Mouse (Mus musculus) cortical plate, adult 2 months (tissue): ENCODE measurements around the gene Rcn2. TPM values are rescaled to one million over a fixed set of nuclear protein-coding genes. Genes with fewer than 3 reads are reported as not detected.
"Not testable (repeated sequence)": the region's sequence is repeated elsewhere in the genome, so short reads cannot be mapped to it uniquely, and the experiment has no call there.

Source experiments
- H3K27ac ChIP-seq: fragments of 200-500 bp; 2 replicates; pipeline ENCODE4 v1.5.1; 2012; ENCODE audit warnings: low read length, control low read depth, inconsistent platforms; ENCODE audit not compliant: insufficient read depth
- H3K4me1 ChIP-seq: fragments of 200-500 bp; 2 replicates; pipeline ENCODE4 v1.6.1; 2011; ENCODE audit warnings: low read length; ENCODE audit not compliant: control insufficient read depth, insufficient read depth
- H3K4me3 ChIP-seq: fragments of 200-500 bp; 2 replicates; pipeline ENCODE4 v1.5.1; 2011; ENCODE audit warnings: mild to moderate bottlenecking, low read length, control low read depth; ENCODE audit not compliant: insufficient read depth
- CTCF ChIP-seq: fragments of 200-500 bp; IDR thresholded peaks from 2 replicates; pipeline ENCODE4 v1.5.1; 2011; ENCODE audit warnings: mild to moderate bottlenecking, control low read depth, low read length; ENCODE audit not compliant: insufficient read depth; ENCODE audit errors: extremely low read depth
- POLR2A ChIP-seq: fragments of 200-500 bp; IDR thresholded peaks from 2 replicates; pipeline ENCODE4 v1.6.1; 2011; ENCODE audit warnings: mild to moderate bottlenecking, low read length, control low read depth; ENCODE audit not compliant: insufficient read depth; ENCODE audit errors: extremely low read depth
- polyA plus RNA-seq: library from polyadenylated mRNA; depleted of rRNA; stranded (reverse); fragments of >200 nt; gene quantifications from 2 replicates; pipeline ENCODE4 v1.2.3, GENCODE M21; 2012; rRNA removed

The Rcn2 gene
- 151 and 154 TPM in 2 replicates for polyA plus RNA-seq

- TF ChIP-seq POLR2A: peak; percentile 83
- no peak for TF ChIP-seq CTCF
- peak within 1 kb of the TSS; percentile 88 for H3K4me3 ChIP-seq
- peaks cover 4% of the 10 kb centered on the region for H3K4me1 ChIP-seq
- peak within 1 kb of the TSS; percentile 91 for H3K27ac ChIP-seq
Observed at GRCm38 (mm10) chr9:56041372-56042180, at the start of gene Rcn2. Rcn2 (plus strand) TSS chr9:56041845.

GRCm38 (mm10) chr9:56004679-56005078 lies 37.0 kb upstream of the Rcn2 start:
- not testable (repeated sequence) for H3K4me3 ChIP-seq, H3K4me1 ChIP-seq, H3K27ac ChIP-seq

- no peak within 1 kb of the TSS for H3K4me3 ChIP-seq
- TF ChIP-seq CTCF (no peak), POLR2A (no peak)
- H3K27ac ChIP-seq: no peak within 1 kb of the TSS
- H3K4me1 ChIP-seq: no peaks in the 10 kb centered on the region
Observed at GRCm38 (mm10) chr9:56010450-56010849, 31.2 kb upstream of the Rcn2 start, which contains the start of gene 4930563M21Rik. 4930563M21Rik (minus strand) TSS chr9:56010550.

DNA sequence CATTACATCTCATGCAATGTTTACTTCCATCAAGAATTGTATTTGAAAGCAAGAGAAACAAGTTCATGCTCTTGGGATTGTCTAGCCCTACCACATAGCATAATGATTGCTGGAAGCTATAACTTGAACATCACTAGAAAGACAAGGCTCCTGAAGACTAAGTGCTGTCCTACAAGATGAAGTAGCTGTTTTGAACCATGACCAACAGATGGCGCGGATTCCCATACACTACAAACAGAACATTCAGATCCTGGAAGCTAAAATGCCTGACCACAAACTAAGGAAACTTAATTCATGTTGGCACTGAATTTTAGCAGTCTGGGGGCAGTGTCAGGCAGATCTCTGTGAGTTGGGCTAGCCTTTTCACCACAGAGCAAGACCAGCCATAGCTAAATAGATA lies 16.9 kb upstream of the Rcn2 start:
- H3K4me3 ChIP-seq: no peak overlapping the region
- H3K27ac ChIP-seq: no peak overlapping the region
- H3K4me1 ChIP-seq: no peaks in the 10 kb centered on the region
- no peak for TF ChIP-seq POLR2A
- TF ChIP-seq CTCF: no peak

DNA sequence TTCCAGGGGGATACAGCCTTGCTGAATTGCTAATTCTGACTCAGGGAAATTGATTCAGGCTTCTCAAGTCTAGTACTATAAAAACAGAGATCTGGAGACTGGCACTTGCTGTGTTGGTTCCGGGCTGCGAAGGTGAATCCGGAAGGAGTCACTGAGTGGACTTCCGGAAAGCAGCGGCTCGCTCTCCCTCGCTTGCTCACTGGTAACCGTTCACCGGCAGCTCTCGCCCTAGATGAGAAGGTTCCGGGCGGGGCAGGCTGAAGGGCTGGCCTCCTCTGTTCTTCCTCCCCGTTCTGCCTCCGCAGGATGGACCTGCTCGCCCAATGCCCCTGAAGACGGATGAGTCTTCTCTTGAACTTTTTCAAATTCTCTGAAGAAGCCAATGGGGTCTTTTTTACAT lies 14.4 kb upstream of the Rcn2 start:
- TF ChIP-seq CTCF (no peak), POLR2A (no peak)
- no peaks in the 10 kb centered on the region for H3K4me1 ChIP-seq
- no peak overlapping the region for H3K4me3 ChIP-seq
- H3K27ac ChIP-seq: no peak overlapping the region

- Histone ChIP-seq H3K4me3 (no peak overlapping the region), H3K4me1 (no peaks in the 10 kb centered on the region), H3K27ac (no peak overlapping the region)
- TF ChIP-seq CTCF (no peak), POLR2A (no peak)
Observed at GRCm38 (mm10) chr9:56032219-56032618, 9.4 kb upstream of the Rcn2 start.

- Histone ChIP-seq H3K4me3 (peak overlapping the region; percentile 88), H3K4me1 (peaks cover 4% of the 10 kb centered on the region), H3K27ac (peak overlapping the region; percentile 91)
- TF ChIP-seq POLR2A: no peak
Observed at GRCm38 (mm10) chr9:56042181-56042621, 556 bp downstream of the Rcn2 start.

DNA sequence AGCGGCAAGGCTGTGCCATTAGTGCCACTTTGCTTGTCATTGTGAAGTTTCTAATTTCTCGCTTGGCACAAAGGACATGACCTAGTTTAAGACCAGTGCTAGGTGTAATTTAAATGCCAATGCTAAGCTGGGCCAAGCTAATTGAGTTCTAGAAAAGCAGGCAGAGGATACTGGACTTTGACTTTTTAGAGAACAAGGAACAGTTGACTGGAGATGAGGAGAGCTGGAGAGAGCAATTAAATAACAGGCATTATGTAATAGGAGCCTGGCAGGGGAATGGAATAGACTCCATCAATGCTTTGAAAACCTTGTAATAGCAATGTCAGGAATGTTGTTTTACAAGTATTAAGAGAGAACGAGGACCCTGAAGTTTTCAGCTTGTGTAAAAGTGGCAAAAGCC lies 12.2 kb downstream of the Rcn2 start:
- H3K4me1 ChIP-seq: no peaks in the 10 kb centered on the region; the same call in 1 of the 2 replicates
- TF ChIP-seq POLR2A: no peak
- no peak overlapping the region for H3K4me3 ChIP-seq
- H3K27ac ChIP-seq: no peak overlapping the region

DNA sequence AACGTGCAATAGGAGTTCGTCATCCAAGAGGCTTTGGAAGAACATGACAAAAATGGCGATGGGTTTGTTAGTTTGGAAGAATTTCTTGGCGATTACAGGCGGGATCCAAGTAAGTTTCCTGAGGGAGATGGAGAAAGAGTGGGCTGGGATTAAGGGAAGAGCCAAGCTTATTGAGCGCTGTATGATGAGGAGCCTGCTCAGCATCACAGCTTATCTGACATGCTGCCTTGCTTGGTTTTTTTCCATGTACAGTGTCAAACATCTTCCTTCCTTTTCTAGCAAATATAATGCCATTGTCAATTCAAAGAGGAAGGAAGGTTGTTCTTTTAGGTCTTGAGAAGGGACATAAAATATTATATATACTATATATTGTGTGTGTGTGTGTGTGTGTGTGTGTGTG lies 14.5 kb downstream of the Rcn2 start:
- Histone ChIP-seq H3K27ac (no peak overlapping the region), H3K4me3 (no peak overlapping the region), H3K4me1 (no peaks in the 10 kb centered on the region; the same call in 1 of the 2 replicates)
- TF ChIP-seq CTCF (no peak), POLR2A (no peak)

- Histone ChIP-seq H3K4me1 (no peaks in the 10 kb centered on the region; the same call in 1 of the 2 replicates), H3K27ac (no peak overlapping the region), H3K4me3 (no peak overlapping the region)
- TF ChIP-seq CTCF (no peak), POLR2A (no peak)
Observed at GRCm38 (mm10) chr9:56062336-56062735, 20.7 kb downstream of the Rcn2 start.
